Mouse (Mus musculus): ENCODE data around the gene Gtf2a1l. TPM values are rescaled to one million over a fixed set of nuclear protein-coding genes. Genes with fewer than 3 reads are reported as not detected.

Gtf2a1l gene
- polyA plus RNA-seq, 1 experiment from 2014 or later: not detected

- ATAC-seq (ENCODE audit: extremely low read depth, insufficient number of reproducible peaks, low FRiP score, low TSS enrichment): no peak
Measured at GRCm38 (mm10) chr17:88629931-88630553, 38.4 kb upstream of the Gtf2a1l start.

GRCm38 (mm10) chr17:88630554-88630948, 37.9 kb upstream of the Gtf2a1l start:
- ATAC-seq (ENCODE audit: extremely low read depth, insufficient number of reproducible peaks, low FRiP score, low TSS enrichment): no peak

More at GRCm38 (mm10) chr17:88629931-88630553, 38.4 kb upstream of the Gtf2a1l start:
- 27% methylated on average over 11 of the region's 11 CpGs for WGBS
- H3K4me1 ChIP-seq: peaks cover 73% of the 10 kb centered on the region
- no peaks in the 10 kb centered on the region for H3K9me3 ChIP-seq
- H3K27me3 ChIP-seq (replicated peaks): no peaks in the 10 kb centered on the region
- peaks cover 2% of the 10 kb centered on the region for H3K36me3 ChIP-seq
- H3K4me2 ChIP-seq: peak overlapping the region; percentile 60
- H3K27ac ChIP-seq (replicated peaks): peak overlapping the region; percentile 94
- peak overlapping the region; percentile 76 for H3K9ac ChIP-seq
- H3K4me3 ChIP-seq: peak overlapping the region; percentile 23; the same call in 1 of the 2 replicates

GRCm38 (mm10) chr17:88632631-88633030, 35.8 kb upstream of the Gtf2a1l start:
- 72% methylated on average over 3 of the region's 3 CpGs for WGBS
- H3K9ac ChIP-seq: no peak overlapping the region
- H3K36me3 ChIP-seq: peaks cover 24% of the 10 kb centered on the region
- H3K4me1 ChIP-seq: peaks cover 47% of the 10 kb centered on the region
- no peaks in the 10 kb centered on the region for H3K27me3 ChIP-seq (replicated peaks)
- H3K4me3 ChIP-seq: no peak overlapping the region
- no peak for ATAC-seq (ENCODE audit: extremely low read depth, insufficient number of reproducible peaks, low FRiP score, low TSS enrichment)
- H3K4me2 ChIP-seq: no peak overlapping the region
- no peak overlapping the region for H3K27ac ChIP-seq (replicated peaks)
- H3K9me3 ChIP-seq: no peaks in the 10 kb centered on the region

More at GRCm38 (mm10) chr17:88630554-88630948, 37.9 kb upstream of the Gtf2a1l start:
- Histone ChIP-seq H3K4me3 (no peak overlapping the region), H3K27me3 (replicated peaks) (no peaks in the 10 kb centered on the region), H3K4me2 (peak overlapping the region; percentile 60), H3K9ac (peak overlapping the region; percentile 76), H3K36me3 (peaks cover 8% of the 10 kb centered on the region), H3K27ac (replicated peaks) (peak overlapping the region; percentile 94), H3K4me1 (peaks cover 68% of the 10 kb centered on the region), H3K9me3 (no peaks in the 10 kb centered on the region)
- whole genome bisulfite sequencing: 63% methylated on average over 3 of the region's 3 CpGs

- ATAC-seq (ENCODE audit: extremely low read depth, insufficient number of reproducible peaks, low FRiP score, low TSS enrichment): no peak
- Histone ChIP-seq H3K27ac (replicated peaks) (no peak overlapping the region), H3K4me3 (no peak overlapping the region), H3K4me1 (peaks cover 16% of the 10 kb centered on the region), H3K4me2 (no peak overlapping the region), H3K9ac (no peak overlapping the region), H3K27me3 (replicated peaks) (no peaks in the 10 kb centered on the region), H3K9me3 (no peaks in the 10 kb centered on the region), H3K36me3 (peaks cover 35% of the 10 kb centered on the region)
- 75% methylated on average over 14 of the region's 14 CpGs for WGBS
Measured at GRCm38 (mm10) chr17:88636076-88636475, 32.4 kb upstream of the Gtf2a1l start.

- 56% methylated on average over 12 of the region's 12 CpGs for WGBS
- Histone ChIP-seq H3K4me1 (peaks cover 11% of the 10 kb centered on the region), H3K9me3 (no peaks in the 10 kb centered on the region), H3K27me3 (replicated peaks) (no peaks in the 10 kb centered on the region), H3K27ac (replicated peaks) (no peak overlapping the region), H3K4me2 (no peak overlapping the region), H3K36me3 (peaks cover 35% of the 10 kb centered on the region), H3K9ac (no peak overlapping the region), H3K4me3 (no peak overlapping the region)
- ATAC-seq (ENCODE audit: extremely low read depth, insufficient number of reproducible peaks, low FRiP score, low TSS enrichment): no peak
Measured at GRCm38 (mm10) chr17:88636587-88636986, 31.9 kb upstream of the Gtf2a1l start.

- Histone ChIP-seq H3K4me1 (peaks cover 3% of the 10 kb centered on the region; the same call in 1 of the 2 replicates), H3K36me3 (peaks cover 54% of the 10 kb centered on the region), H3K27ac (replicated peaks) (no peak overlapping the region), H3K9me3 (no peaks in the 10 kb centered on the region), H3K4me2 (no peak overlapping the region), H3K27me3 (replicated peaks) (no peaks in the 10 kb centered on the region), H3K4me3 (no peak overlapping the region), H3K9ac (no peak overlapping the region)
- 17% methylated on average over 6 of the region's 6 CpGs for WGBS
- no peak for ATAC-seq (ENCODE audit: extremely low read depth, insufficient number of reproducible peaks, low FRiP score, low TSS enrichment)
Measured at GRCm38 (mm10) chr17:88641012-88641411, 27.4 kb upstream of the Gtf2a1l start.

- Histone ChIP-seq H3K4me2 (no peak overlapping the region), H3K27me3 (replicated peaks) (no peaks in the 10 kb centered on the region), H3K27ac (replicated peaks) (no peak overlapping the region), H3K9me3 (no peaks in the 10 kb centered on the region), H3K4me1 (peaks cover 3% of the 10 kb centered on the region; the same call in 1 of the 2 replicates), H3K9ac (no peak overlapping the region), H3K4me3 (no peak overlapping the region), H3K36me3 (peaks cover 54% of the 10 kb centered on the region)
- WGBS: 81% methylated on average over 8 of the region's 8 CpGs
- ATAC-seq (ENCODE audit: extremely low read depth, insufficient number of reproducible peaks, low FRiP score, low TSS enrichment): no peak
Measured at GRCm38 (mm10) chr17:88641836-88642235, 26.6 kb upstream of the Gtf2a1l start.

GRCm38 (mm10) chr17:88644876-88645275, 23.6 kb upstream of the Gtf2a1l start:
- H3K9me3 ChIP-seq: no peaks in the 10 kb centered on the region
- ATAC-seq (ENCODE audit: extremely low read depth, insufficient number of reproducible peaks, low FRiP score, low TSS enrichment): no peak
- WGBS: 75% methylated on average over 7 of the region's 7 CpGs

GRCm38 (mm10) chr17:88645299-88645698, 23.2 kb upstream of the Gtf2a1l start:
- no peak for ATAC-seq (ENCODE audit: extremely low read depth, insufficient number of reproducible peaks, low FRiP score, low TSS enrichment)
- Histone ChIP-seq H3K4me3 (no peak overlapping the region), H3K27ac (replicated peaks) (no peak overlapping the region), H3K36me3 (peaks cover 67% of the 10 kb centered on the region), H3K4me2 (no peak overlapping the region), H3K9ac (no peak overlapping the region), H3K9me3 (no peaks in the 10 kb centered on the region), H3K27me3 (replicated peaks) (no peaks in the 10 kb centered on the region), H3K4me1 (no peaks in the 10 kb centered on the region)
- WGBS: 89% methylated on average over 11 of the region's 11 CpGs

More at GRCm38 (mm10) chr17:88644876-88645275, 23.6 kb upstream of the Gtf2a1l start:
- Histone ChIP-seq H3K27ac (replicated peaks) (no peak overlapping the region), H3K4me1 (peaks cover 1% of the 10 kb centered on the region; the same call in 1 of the 2 replicates), H3K27me3 (replicated peaks) (no peaks in the 10 kb centered on the region), H3K9ac (no peak overlapping the region), H3K4me3 (no peak overlapping the region), H3K36me3 (peaks cover 69% of the 10 kb centered on the region), H3K4me2 (no peak overlapping the region)

GRCm38 (mm10) chr17:88647149-88647548, 21.3 kb upstream of the Gtf2a1l start:
- no peaks in the 10 kb centered on the region for H3K27me3 ChIP-seq (replicated peaks)
- no peak for ATAC-seq (ENCODE audit: extremely low read depth, insufficient number of reproducible peaks, low FRiP score, low TSS enrichment)
- no peak overlapping the region for H3K4me3 ChIP-seq
- no peaks in the 10 kb centered on the region for H3K4me1 ChIP-seq
- no peak overlapping the region for H3K9ac ChIP-seq
- peaks cover 56% of the 10 kb centered on the region for H3K36me3 ChIP-seq
- no peak overlapping the region for H3K4me2 ChIP-seq
- H3K9me3 ChIP-seq: no peaks in the 10 kb centered on the region
- 85% methylated on average over 3 of the region's 3 CpGs for WGBS
- no peak overlapping the region for H3K27ac ChIP-seq (replicated peaks)

GRCm38 (mm10) chr17:88652010-88652409, 16.4 kb upstream of the Gtf2a1l start:
- Histone ChIP-seq H3K4me2 (no peak overlapping the region), H3K9ac (no peak overlapping the region), H3K27me3 (replicated peaks) (peaks cover 4% of the 10 kb centered on the region; the same call in 1 of the 2 replicates), H3K36me3 (peaks cover 20% of the 10 kb centered on the region), H3K9me3 (no peaks in the 10 kb centered on the region), H3K4me1 (0 out of 2 replicates have a peak, but pooled peaks cover 4% of the 10 kb centered on the region), H3K4me3 (no peak overlapping the region), H3K27ac (replicated peaks) (no peak overlapping the region)
- 4% methylated on average over 9 of the region's 9 CpGs for WGBS
- no peak for ATAC-seq (ENCODE audit: extremely low read depth, insufficient number of reproducible peaks, low FRiP score, low TSS enrichment)

All from heart, embryonic 13.5 days (tissue).